Mouse (Mus musculus): ENCODE measurements at regions not wholly inside any gene's neighbourhood (a gene's known extent, or its start where the extent isn't known, plus 50 kb on each side); places are given as distances from the start of the nearest gene placed in this dataset.

DNA sequence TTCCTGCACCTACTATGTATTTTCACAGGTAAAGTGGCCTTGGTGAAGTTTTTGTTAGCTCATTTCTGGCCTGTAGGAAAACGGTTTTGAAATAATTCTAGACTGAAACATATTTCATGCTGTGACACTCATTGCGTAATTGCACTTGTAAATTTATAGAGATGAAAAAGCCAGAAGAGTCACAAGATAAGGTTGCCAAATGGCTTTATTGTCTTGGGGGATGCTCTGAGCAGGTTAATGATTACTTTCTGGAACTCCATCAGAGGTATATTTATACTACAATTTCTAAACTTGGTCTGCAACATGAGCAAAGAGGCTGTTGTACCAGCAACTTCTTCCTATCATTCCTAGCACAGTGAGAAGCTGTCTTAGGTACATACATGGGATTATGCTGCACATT, 370.9 kb downstream of the Epha7 start:
- Histone ChIP-seq H3K27me3 (ENCODE audit: control insufficient read depth, insufficient read depth, low read length) (no peaks in the 10 kb centered on the region), H3K4me3 (ENCODE audit: control insufficient read depth, low read depth, low read length) (no peak overlapping the region), H3K4me1 (ENCODE audit: control insufficient read depth, insufficient read depth, low read length) (no peaks in the 10 kb centered on the region), H3K36me3 (ENCODE audit: control insufficient read depth, insufficient read depth, low read length) (no peaks in the 10 kb centered on the region), H3K27ac (ENCODE audit: control insufficient read depth, insufficient read depth, low read depth, low read length) (no peak overlapping the region)
- no peak for TF ChIP-seq POLR2A (IDR thresholded peaks at IDR 0.05; ENCODE audit: control insufficient read depth, low read depth, low read length)
- no peak for TF ChIP-seq CTCF (IDR thresholded peaks at IDR 0.05; ENCODE audit: control insufficient read depth, insufficient read depth, insufficient replicate concordance, low read depth, low read length)

- TF ChIP-seq POLR2A (IDR thresholded peaks at IDR 0.05; ENCODE audit: control insufficient read depth, low read depth, low read length), result no peak
- no peak for TF ChIP-seq CTCF (IDR thresholded peaks at IDR 0.05; ENCODE audit: control insufficient read depth, insufficient read depth, insufficient replicate concordance, low read depth, low read length)
- no peaks in the 10 kb centered on the region for H3K4me1 ChIP-seq (ENCODE audit: control insufficient read depth, insufficient read depth, low read length)
- H3K27me3 ChIP-seq (ENCODE audit: control insufficient read depth, insufficient read depth, low read length), result no peaks in the 10 kb centered on the region
- H3K36me3 ChIP-seq (ENCODE audit: control insufficient read depth, insufficient read depth, low read length), result no peaks in the 10 kb centered on the region
- H3K27ac ChIP-seq (ENCODE audit: control insufficient read depth, insufficient read depth, low read depth, low read length), result no peak overlapping the region
- no peak overlapping the region for H3K4me3 ChIP-seq (ENCODE audit: control insufficient read depth, low read depth, low read length)
Observed at GRCm38 (mm10) chr4:29200976-29201375, 388.0 kb downstream of the Epha7 start.

Measured in testis, adult 2 months (tissue).